Mouse (Mus musculus): ENCODE results near the gene Ankrd23. TPM values are rescaled to one million over a fixed set of nuclear protein-coding genes. Genes with fewer than 3 reads are reported as not detected.
"Not testable (repeated sequence)": the region's sequence is repeated elsewhere in the genome, so short reads cannot be mapped to it uniquely, and the experiment has no call there.

Gene Ankrd23
- polyA plus RNA-seq (2014; fragmentation: Nextera tagmentation; extraction: Ambion mirVana), result 11.6 and 11.7 TPM in 2 replicates

DNA sequence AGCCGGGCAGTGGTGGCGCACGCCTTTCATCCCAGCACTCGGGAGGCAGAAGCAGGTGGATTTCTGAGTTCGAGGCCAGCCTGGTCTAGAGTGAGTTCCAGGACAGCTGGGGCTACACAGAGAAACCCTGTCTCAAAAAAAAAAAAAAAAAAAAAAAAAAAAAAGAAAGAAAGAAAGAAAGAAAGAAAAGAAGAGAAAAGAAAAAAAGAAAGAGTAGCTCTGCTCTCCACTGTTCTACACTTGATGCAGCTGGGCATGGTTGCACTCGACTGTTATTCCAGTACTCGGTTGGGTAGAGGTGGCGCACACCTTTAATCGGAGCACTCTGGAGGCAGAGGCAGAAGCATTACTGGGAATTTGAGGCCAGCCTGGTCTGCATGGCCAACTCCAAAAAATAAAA lies at the start of gene Ankrd23:
Gene Ankrd23, minus strand, starts transcription at position 101 of the 400 bp plus-strand sequence.
- H3K4me1 ChIP-seq (ENCODE audit: insufficient read depth); H3K4me2 ChIP-seq; H3K27ac ChIP-seq (ENCODE audit: low read depth); H3K9me3 ChIP-seq (ENCODE audit: low read depth, low read length); H3K4me3 ChIP-seq (ENCODE audit: low read depth, low read length); DNase-seq; ATAC-seq (ENCODE audit: insufficient read depth); H3K27me3 ChIP-seq (ENCODE audit: insufficient read depth, low read length); H3K9ac ChIP-seq: not testable (repeated sequence)
- 91% methylated on average over 9 of the region's 9 CpGs for WGBS
- H3K36me3 ChIP-seq (ENCODE audit: insufficient read depth), result peaks cover 45% of the 10 kb centered on the region

DNA sequence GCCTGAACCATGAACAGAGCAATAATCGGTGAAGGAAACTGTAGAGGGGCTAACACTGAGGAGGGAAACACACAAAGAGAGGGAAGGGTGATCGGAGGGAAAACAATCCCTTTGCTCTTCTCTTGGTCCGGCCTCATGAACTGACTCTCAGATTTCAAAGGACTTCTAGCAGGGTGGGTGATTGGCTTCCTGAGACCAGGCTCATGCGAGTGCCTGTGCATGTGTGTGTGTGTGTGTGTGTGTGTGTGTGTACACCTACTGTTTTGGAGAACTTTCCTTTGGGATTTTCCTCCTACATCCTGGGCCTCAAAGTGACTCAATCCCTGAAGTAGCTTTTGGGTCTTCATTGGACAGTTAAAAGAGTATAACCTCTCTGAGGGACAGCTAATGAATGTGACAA lies 49.6 kb upstream of the Ankrd23 start:
- H3K9me3 ChIP-seq (ENCODE audit: low read depth, low read length), result no peaks in the 10 kb centered on the region
- no peak for TF ChIP-seq CTCF (IDR thresholded peaks at IDR 0.05; ENCODE audit: low read depth)
- H3K4me3 ChIP-seq (ENCODE audit: low read depth, low read length), result no peak overlapping the region
- WGBS, result 31% methylated on average over 4 of the region's 4 CpGs
- peaks cover 22% of the 10 kb centered on the region for H3K4me1 ChIP-seq (ENCODE audit: insufficient read depth)
- H3K4me2 ChIP-seq, result no peak overlapping the region
- H3K9ac ChIP-seq, result no peak overlapping the region
- H3K27me3 ChIP-seq (ENCODE audit: insufficient read depth, low read length), result no peaks in the 10 kb centered on the region
- ATAC-seq (ENCODE audit: insufficient read depth) (no peak), DNase-seq (no peak)
- no peak overlapping the region for H3K27ac ChIP-seq (ENCODE audit: low read depth)
- H3K36me3 ChIP-seq (ENCODE audit: insufficient read depth), result no peaks in the 10 kb centered on the region

GRCm38 (mm10) chr1:36583408-36584116 lies 46.9 kb upstream of the Ankrd23 start:
- H3K36me3 ChIP-seq (ENCODE audit: insufficient read depth), result no peaks in the 10 kb centered on the region
- H3K9ac ChIP-seq, result no peak overlapping the region
- TF ChIP-seq CTCF (IDR thresholded peaks at IDR 0.05; ENCODE audit: low read depth), result no peak
- ATAC-seq (ENCODE audit: insufficient read depth) (no peak), DNase-seq (no peak)
- H3K9me3 ChIP-seq (ENCODE audit: low read depth, low read length), result no peaks in the 10 kb centered on the region
- H3K27ac ChIP-seq (ENCODE audit: low read depth), result no peak overlapping the region
- H3K4me2 ChIP-seq, result no peak overlapping the region
- H3K4me1 ChIP-seq (ENCODE audit: insufficient read depth), result peaks cover 20% of the 10 kb centered on the region
- WGBS, result 60% methylated on average over 8 of the region's 8 CpGs
- no peaks in the 10 kb centered on the region for H3K27me3 ChIP-seq (ENCODE audit: insufficient read depth, low read length)
- no peak overlapping the region for H3K4me3 ChIP-seq (ENCODE audit: low read depth, low read length)

DNA sequence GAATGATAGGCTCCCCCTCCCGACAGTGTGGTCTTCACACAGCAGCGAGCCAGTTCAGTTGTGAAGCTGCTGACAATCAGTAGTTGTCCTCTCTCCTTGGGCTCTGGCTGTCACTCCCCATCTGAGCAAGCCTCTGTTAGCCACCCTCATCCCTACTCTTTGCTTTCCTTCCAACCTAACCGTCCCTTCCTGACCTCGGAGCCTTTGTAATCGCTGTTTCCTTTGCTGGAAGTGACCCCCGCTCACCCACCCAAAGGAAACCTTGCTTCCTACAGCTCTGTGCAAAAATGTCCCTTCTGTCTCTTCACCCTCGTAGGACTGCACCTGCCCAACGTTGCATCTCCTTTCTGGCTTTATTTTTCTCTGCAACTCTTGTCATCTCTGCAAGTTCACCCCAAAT lies 45.5 kb upstream of the Ankrd23 start:
- H3K9ac ChIP-seq, result no peak overlapping the region
- no peak overlapping the region for H3K4me2 ChIP-seq
- ATAC-seq (ENCODE audit: insufficient read depth) (no peak), DNase-seq (no peak)
- H3K4me3 ChIP-seq (ENCODE audit: low read depth, low read length), result no peak overlapping the region
- peaks cover 15% of the 10 kb centered on the region for H3K4me1 ChIP-seq (ENCODE audit: insufficient read depth)
- WGBS, result 75% methylated on average over 8 of the region's 8 CpGs
- no peaks in the 10 kb centered on the region for H3K36me3 ChIP-seq (ENCODE audit: insufficient read depth)
- H3K27ac ChIP-seq (ENCODE audit: low read depth), result no peak overlapping the region
- no peak for TF ChIP-seq CTCF (IDR thresholded peaks at IDR 0.05; ENCODE audit: low read depth)
- H3K9me3 ChIP-seq (ENCODE audit: low read depth, low read length), result no peaks in the 10 kb centered on the region
- no peaks in the 10 kb centered on the region for H3K27me3 ChIP-seq (ENCODE audit: insufficient read depth, low read length)

DNA sequence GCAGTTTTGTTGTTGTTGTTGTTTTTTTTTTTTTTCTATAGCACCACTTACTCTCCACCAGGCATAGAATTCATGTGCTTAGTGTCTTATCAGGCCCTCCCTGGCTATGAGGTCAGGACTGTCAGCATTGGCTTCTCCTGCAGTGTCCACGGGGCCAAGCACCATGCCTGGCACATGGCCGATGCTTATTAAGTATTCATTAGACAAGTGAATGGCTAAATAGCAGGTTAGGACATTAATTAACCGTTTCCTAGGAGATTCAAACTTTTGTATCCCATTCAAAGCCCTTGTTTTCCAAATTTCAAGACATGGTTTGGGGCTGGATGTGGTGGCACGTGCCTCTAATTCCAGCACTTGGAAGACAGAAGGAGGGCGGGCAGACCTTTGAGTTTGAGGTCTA lies 44.6 kb upstream of the Ankrd23 start:
- H3K4me3 ChIP-seq (ENCODE audit: low read depth, low read length), result no peak overlapping the region
- H3K27ac ChIP-seq (ENCODE audit: low read depth), result peak overlapping the region; percentile 94
- 70% methylated on average over 5 of the region's 5 CpGs for WGBS
- H3K4me1 ChIP-seq (ENCODE audit: insufficient read depth), result peaks cover 15% of the 10 kb centered on the region
- no peaks in the 10 kb centered on the region for H3K36me3 ChIP-seq (ENCODE audit: insufficient read depth)
- ATAC-seq (ENCODE audit: insufficient read depth) (no peak), DNase-seq (no peak)
- no peaks in the 10 kb centered on the region for H3K9me3 ChIP-seq (ENCODE audit: low read depth, low read length)
- TF ChIP-seq CTCF (IDR thresholded peaks at IDR 0.05; ENCODE audit: low read depth), result no peak
- H3K9ac ChIP-seq, result no peak overlapping the region; the same call in 1 of the 2 replicates
- H3K27me3 ChIP-seq (ENCODE audit: insufficient read depth, low read length), result no peaks in the 10 kb centered on the region
- peak overlapping the region; percentile 57 for H3K4me2 ChIP-seq

DNA sequence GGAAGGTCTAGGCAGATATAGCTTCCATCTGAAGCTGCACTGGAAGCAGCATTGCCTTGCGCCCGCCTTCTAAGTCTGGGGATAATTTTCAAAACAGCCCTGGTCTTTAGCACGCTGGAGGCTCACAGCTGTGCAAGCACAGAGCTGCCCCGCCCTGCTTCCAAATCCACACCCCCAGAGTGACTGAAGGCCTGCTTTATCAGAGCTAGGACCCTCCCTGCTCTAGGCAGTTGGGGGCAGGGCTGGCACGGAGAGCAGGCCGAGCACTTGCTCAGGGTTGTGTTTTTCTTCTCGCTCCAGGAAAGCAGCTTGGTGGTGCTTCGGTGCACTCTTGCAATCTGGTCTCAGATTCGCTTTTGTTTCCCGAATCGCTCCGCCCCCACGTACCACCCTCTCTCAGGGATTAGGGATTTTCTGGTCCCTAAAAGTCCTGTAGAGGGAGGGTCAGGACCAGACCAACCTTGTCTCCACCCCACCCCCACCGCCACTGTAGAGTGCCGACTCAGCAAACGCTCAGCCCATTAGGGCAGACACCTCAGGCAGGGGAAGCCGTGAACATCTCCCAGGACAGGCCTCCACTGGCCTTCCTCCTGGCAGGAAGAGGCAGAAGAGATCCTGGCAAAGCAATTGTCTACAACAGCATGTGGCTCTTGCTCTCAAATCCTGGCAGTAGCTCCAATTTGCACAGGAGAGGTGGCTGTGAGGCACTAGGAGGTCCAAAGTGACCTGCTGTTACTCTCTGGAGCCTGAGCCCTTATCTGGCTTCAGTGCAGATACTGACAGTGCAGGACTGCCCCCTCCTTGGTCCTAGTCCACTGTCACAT lies 43.9 kb upstream of the Ankrd23 start:
- no peak for TF ChIP-seq CTCF (IDR thresholded peaks at IDR 0.05; ENCODE audit: low read depth)
- Histone ChIP-seq H3K36me3 (ENCODE audit: insufficient read depth) (no peaks in the 10 kb centered on the region), H3K4me3 (ENCODE audit: low read depth, low read length) (peak overlapping the region; percentile 17; the same call in 1 of the 2 replicates), H3K9ac (peak overlapping the region; percentile 40), H3K9me3 (ENCODE audit: low read depth, low read length) (no peaks in the 10 kb centered on the region), H3K4me1 (ENCODE audit: insufficient read depth) (peaks cover 15% of the 10 kb centered on the region), H3K27me3 (ENCODE audit: insufficient read depth, low read length) (no peaks in the 10 kb centered on the region), H3K27ac (ENCODE audit: low read depth) (peak overlapping the region; percentile 94), H3K4me2 (peak overlapping the region; percentile 57)
- peak; percentile 96 for ATAC-seq (ENCODE audit: insufficient read depth)
- WGBS, result 4% methylated on average over 17 of the region's 17 CpGs
- DNase-seq, result peak; percentile 85

GRCm38 (mm10) chr1:36579974-36580383 lies 43.3 kb upstream of the Ankrd23 start:
- TF ChIP-seq CTCF (IDR thresholded peaks at IDR 0.05; ENCODE audit: low read depth), result no peak
- DNase-seq, result no peak
- peak overlapping the region; percentile 40 for H3K9ac ChIP-seq

More at GRCm38 (mm10) chr1:36579974-36580383, 43.3 kb upstream of the Ankrd23 start:
- H3K9me3 ChIP-seq (ENCODE audit: low read depth, low read length), result no peaks in the 10 kb centered on the region
- H3K36me3 ChIP-seq (ENCODE audit: insufficient read depth), result no peaks in the 10 kb centered on the region
- peak overlapping the region; percentile 57 for H3K4me2 ChIP-seq
- peak; percentile 60 for ATAC-seq (ENCODE audit: insufficient read depth)
- 23% methylated on average over 6 of the region's 6 CpGs for WGBS
- peaks cover 15% of the 10 kb centered on the region for H3K4me1 ChIP-seq (ENCODE audit: insufficient read depth)
- H3K4me3 ChIP-seq (ENCODE audit: low read depth, low read length), result peak overlapping the region; percentile 17; the same call in 1 of the 2 replicates
- H3K27me3 ChIP-seq (ENCODE audit: insufficient read depth, low read length), result no peaks in the 10 kb centered on the region
- H3K27ac ChIP-seq (ENCODE audit: low read depth), result peak overlapping the region; percentile 94
